Mouse (Mus musculus): ENCODE data around the gene Chpf2.

DNA sequence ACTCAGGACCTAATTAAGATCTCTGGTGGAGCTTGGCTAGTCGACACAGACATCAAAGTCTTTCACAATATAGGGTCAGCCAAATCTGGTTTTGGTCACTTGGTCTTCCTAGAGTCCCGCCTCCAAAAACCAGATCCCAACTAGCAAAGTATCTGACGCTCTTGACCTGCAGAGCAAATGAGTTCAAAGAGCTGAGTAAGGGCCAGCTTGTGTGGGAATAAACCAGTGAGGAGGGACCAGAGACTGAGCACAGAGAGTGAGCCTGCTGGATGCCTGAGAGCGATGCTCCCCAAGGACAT, 38.2 kb downstream of the Chpf2 start:
- TF ChIP-seq CTCF (IDR thresholded peaks at IDR 0.05; ENCODE audit: extremely low read depth, insufficient read length, insufficient replicate concordance, low read depth, low read length) (no peak), POLR2A (IDR thresholded peaks at IDR 0.05; ENCODE audit: low read depth, low read length) (no peak)
